Mouse (Mus musculus) heart, embryonic 13.5 days (tissue): Measurements from ENCODE around the gene Plg. TPM values are rescaled to one million over a fixed set of nuclear protein-coding genes. Genes with fewer than 3 reads are reported as not detected.

ENCODE experiments used
- ATAC-seq: fragments of 200-750 bp; cut with Nextera tagmentation; 2 replicates; pipeline ENCODE4 v1.8.0; 2017; ENCODE audit warnings: moderate TSS enrichment; ENCODE audit not compliant: insufficient number of reproducible peaks, low FRiP score, low TSS enrichment; ENCODE audit errors: extremely low read depth
- H3K27ac ChIP-seq: fragments of 300-500 bp; sonication (generic); replicated peaks from 2 replicates; pipeline ENCODE4 v1.5.1; 2015; ENCODE audit warnings: moderate library complexity, mild to moderate bottlenecking, inconsistent platforms
- H3K27me3 ChIP-seq: fragments of 300-500 bp; sonication (generic); replicated peaks from 2 replicates; pipeline ENCODE4 v1.6.1; 2015; ENCODE audit warnings: mild to moderate bottlenecking, inconsistent platforms
- H3K36me3 ChIP-seq: fragments of 300-500 bp; sonication (generic); 2 replicates; pipeline ENCODE4 v1.6.1; 2015; ENCODE audit warnings: mild to moderate bottlenecking, inconsistent platforms
- H3K4me1 ChIP-seq: fragments of 300-500 bp; sonication (generic); 2 replicates; pipeline ENCODE4 v1.6.1; 2015; ENCODE audit warnings: inconsistent platforms
- H3K4me2 ChIP-seq: fragments of 300-500 bp; sonication (generic); 2 replicates; pipeline ENCODE4 v1.6.1; 2015; ENCODE audit warnings: inconsistent platforms, mild to moderate bottlenecking, moderate library complexity
- H3K4me3 ChIP-seq: fragments of 300-500 bp; sonication (generic); 2 replicates; pipeline ENCODE4 v1.5.1; 2015; ENCODE audit warnings: moderate library complexity, mild to moderate bottlenecking, inconsistent platforms
- H3K9ac ChIP-seq: fragments of 300-500 bp; sonication (generic); 2 replicates; pipeline ENCODE4 v1.6.1; 2015; ENCODE audit warnings: inconsistent platforms, mild to moderate bottlenecking, moderate library complexity
- H3K9me3 ChIP-seq: fragments of 300-500 bp; sonication (generic); 2 replicates; pipeline ENCODE4 v1.6.1; 2016; ENCODE audit warnings: inconsistent platforms
- WGBS: fragments of 180-500 bp; shearing (Covaris S2); methylation state at CpG from one replicate; pipeline ENCODE4 v1.1.7; 2015; ENCODE audit warnings: mixed read lengths; 5-methylcytosine and 5-hydroxymethylcytosine counted together
- polyA plus RNA-seq: library from polyadenylated mRNA; unstranded; fragments of >200 nt; fragmentation: Nextera tagmentation; extraction: Ambion mirVana; gene quantifications from 2 replicates; pipeline ENCODE4 v1.2.1, GENCODE M21; 2015

Gene Plg
- polyA plus RNA-seq, 1 experiment from 2014 or later: 0.62 TPM

DNA sequence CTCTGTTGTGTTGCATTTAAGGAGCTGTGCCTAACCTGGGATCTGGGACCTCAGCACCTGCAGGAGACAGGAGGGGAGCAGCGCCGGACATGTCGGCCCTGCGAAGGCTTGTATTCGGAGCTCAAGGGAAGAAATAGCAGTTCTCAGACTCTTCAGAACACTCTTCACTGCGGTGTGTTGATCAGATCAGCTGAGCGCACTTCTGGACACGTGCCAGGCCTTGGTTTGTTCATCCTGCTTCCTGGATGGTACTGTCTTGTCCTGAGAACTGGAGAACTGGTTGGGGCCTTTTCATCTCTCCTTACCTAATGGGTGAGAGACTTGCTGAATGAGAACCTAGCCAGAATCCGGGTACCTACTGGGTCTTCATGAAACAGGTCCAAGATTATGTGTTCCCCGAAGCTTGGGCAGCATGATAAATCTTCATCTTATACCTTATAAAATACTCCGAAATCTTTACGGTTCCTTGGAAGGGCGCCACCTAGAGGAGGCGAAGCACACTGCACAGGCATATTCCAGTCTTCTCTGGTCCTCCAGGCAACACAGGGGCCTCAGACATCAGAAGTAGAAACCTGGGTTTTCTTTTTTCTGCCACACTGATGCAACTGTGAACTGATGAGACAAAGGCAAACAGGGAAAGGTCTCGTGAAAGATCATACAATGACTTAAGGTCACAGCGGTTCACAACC lies 42.6 kb downstream of the Plg start:
- Histone ChIP-seq H3K4me1 (peaks cover 17% of the 10 kb centered on the region), H3K27me3 (no peaks in the 10 kb centered on the region), H3K27ac (no peak overlapping the region), H3K9ac (no peak overlapping the region), H3K36me3 (no peaks in the 10 kb centered on the region), H3K4me3 (no peak overlapping the region), H3K4me2 (no peak overlapping the region), H3K9me3 (no peaks in the 10 kb centered on the region)
- WGBS: 57% methylated on average over 16 of the region's 16 CpGs
- no peak for ATAC-seq

DNA sequence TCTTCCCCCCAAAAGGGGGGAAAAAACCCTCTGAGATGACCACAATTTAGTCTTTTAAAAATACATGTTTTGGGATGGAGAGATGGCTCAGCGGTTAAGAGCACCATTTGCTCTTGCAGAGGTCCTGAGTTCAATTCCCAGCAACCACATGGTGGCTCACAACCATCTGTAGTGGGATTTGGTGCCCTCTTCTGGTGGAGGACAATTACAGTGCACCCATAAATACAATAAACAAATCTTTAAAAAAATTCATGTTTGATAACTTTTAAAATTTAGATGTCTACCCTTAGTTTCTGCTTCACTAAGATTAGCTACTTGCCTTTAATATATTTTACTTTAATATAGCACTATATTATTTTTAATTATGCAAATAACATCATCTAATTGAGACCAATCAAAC lies 43.7 kb downstream of the Plg start:
- Histone ChIP-seq H3K4me2 (no peak overlapping the region), H3K27me3 (no peaks in the 10 kb centered on the region), H3K4me1 (peaks cover 22% of the 10 kb centered on the region), H3K36me3 (no peaks in the 10 kb centered on the region), H3K9ac (no peak overlapping the region), H3K4me3 (no peak overlapping the region), H3K27ac (no peak overlapping the region), H3K9me3 (no peaks in the 10 kb centered on the region)
- no peak for ATAC-seq
- 64% methylated on average over 1 of the region's 1 CpGs for WGBS

DNA sequence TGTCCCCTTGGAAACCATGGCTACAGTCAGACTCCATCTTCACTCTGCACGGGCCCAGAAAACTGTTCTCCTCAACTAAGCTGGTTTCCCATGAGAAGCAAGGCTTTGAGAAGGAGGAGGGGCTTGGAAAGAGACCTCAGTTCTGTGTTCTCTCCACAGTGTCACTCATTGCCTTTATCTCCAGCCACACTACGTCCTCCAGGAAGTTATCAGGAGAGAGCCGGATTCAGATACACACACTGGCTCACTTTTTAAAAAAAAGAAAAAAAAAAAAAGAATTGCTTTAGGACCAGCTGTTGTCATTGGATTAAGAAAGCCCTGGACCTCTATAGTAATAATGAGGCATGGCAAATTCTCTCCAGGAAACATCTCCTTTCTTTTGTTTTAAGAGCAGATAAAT lies 48.7 kb downstream of the Plg start:
- no peak for ATAC-seq
- Histone ChIP-seq H3K4me1 (peaks cover 26% of the 10 kb centered on the region), H3K4me3 (no peak overlapping the region), H3K36me3 (no peaks in the 10 kb centered on the region), H3K27ac (no peak overlapping the region), H3K27me3 (no peaks in the 10 kb centered on the region), H3K4me2 (no peak overlapping the region), H3K9ac (no peak overlapping the region), H3K9me3 (no peaks in the 10 kb centered on the region)
- WGBS: 4% methylated on average over 3 of the region's 3 CpGs

DNA sequence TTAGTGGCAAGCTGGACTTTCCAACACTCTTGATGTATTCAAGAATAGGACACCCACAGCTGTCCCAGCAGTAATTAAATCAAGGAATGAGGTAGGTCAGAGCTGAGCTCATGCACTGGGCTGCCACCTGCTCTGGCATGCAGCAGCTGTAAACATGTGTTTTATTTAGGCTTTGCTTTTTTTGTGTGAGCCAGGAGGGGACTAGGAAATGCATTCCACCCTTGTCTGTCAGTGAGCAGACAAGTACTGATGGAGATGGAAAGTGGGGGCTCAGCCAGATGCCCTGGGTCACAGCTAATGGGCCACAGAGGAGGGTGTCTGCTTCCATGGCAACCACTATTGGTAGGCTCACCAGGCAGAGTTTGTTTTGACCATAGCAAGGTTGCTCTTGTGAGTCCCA lies 50.0 kb downstream of the Plg start:
- Histone ChIP-seq H3K9ac (no peak overlapping the region), H3K4me3 (no peak overlapping the region), H3K36me3 (no peaks in the 10 kb centered on the region), H3K27ac (no peak overlapping the region), H3K9me3 (no peaks in the 10 kb centered on the region), H3K27me3 (no peaks in the 10 kb centered on the region), H3K4me2 (no peak overlapping the region), H3K4me1 (peaks cover 22% of the 10 kb centered on the region)
- no peak for ATAC-seq

DNA sequence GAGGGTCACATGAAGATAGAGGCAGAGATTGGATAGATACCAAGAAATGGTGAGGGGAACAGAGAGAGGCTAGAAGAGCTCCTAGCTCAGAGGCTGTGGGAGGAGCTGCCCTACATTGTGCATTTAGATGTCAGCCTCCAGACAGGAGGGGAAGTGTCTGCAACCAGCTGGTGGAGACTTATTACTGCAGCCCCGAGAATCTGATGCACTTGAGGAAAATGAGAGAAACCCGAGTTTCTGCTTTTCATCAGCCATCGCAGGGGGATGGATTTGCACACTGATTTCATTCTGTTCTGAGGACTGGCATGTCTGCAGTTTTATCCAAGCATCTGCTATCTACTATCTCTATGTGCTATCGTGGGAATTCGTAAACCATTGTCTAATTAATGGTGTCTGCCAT lies 53.3 kb downstream of the Plg start:
- Histone ChIP-seq H3K36me3 (no peaks in the 10 kb centered on the region), H3K9me3 (no peaks in the 10 kb centered on the region), H3K4me2 (no peak overlapping the region), H3K4me3 (no peak overlapping the region), H3K9ac (no peak overlapping the region), H3K27me3 (no peaks in the 10 kb centered on the region), H3K27ac (no peak overlapping the region), H3K4me1 (peaks cover 14% of the 10 kb centered on the region)
- WGBS: 50% methylated on average over 5 of the region's 5 CpGs
- ATAC-seq: no peak

DNA sequence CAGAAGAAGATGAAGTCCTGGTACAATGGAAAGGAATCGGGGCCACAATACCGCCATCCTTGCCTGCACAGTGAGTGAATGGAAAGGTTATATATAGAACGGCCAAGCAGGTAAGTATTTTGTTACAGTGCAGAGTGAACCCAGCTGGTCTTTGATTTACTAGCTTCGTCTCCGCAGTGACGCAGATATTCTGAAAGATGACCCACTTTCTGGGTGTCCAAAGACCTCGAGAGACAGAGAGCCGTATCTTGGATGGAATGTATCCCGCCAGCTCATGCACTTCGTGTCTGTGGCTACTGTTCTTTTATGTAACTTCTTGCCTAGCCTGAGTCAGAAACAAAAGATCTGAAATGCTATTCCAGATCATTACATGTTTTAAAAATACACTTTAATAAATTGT lies 59.4 kb downstream of the Plg start:
- H3K9me3 ChIP-seq: peaks cover 7% of the 10 kb centered on the region; the same call in 1 of the 2 replicates
- 78% methylated on average over 10 of the region's 10 CpGs for WGBS
- H3K27ac ChIP-seq: no peak overlapping the region
- no peak overlapping the region for H3K9ac ChIP-seq
- no peaks in the 10 kb centered on the region for H3K4me1 ChIP-seq
- no peak overlapping the region for H3K4me2 ChIP-seq
- H3K36me3 ChIP-seq: no peaks in the 10 kb centered on the region
- no peaks in the 10 kb centered on the region for H3K27me3 ChIP-seq
- no peak for ATAC-seq
- H3K4me3 ChIP-seq: no peak overlapping the region

DNA sequence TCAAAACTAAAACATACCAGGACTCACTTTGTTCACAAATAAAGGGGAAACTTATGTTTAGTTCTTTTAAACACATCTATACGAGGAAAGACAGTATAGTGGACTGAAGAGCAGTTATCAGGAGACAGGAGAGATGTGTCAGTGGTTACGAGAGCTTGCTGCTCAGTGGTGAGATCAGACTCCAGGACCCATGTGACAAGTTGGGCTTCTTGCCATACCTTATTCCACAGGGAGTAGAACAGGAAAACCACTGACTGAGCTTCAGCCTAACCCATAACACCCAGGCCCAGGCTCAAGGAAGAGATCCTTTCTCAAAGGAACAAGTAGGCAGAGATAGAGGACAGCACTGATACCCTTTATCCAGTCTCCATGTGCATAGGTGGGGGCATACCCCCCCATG lies 66.2 kb downstream of the Plg start:
- WGBS: 11% methylated on average over 2 of the region's 2 CpGs
- Histone ChIP-seq H3K9me3 (peaks cover 7% of the 10 kb centered on the region; the same call in 1 of the 2 replicates), H3K4me1 (peaks cover 10% of the 10 kb centered on the region), H3K27ac (no peak overlapping the region), H3K4me2 (no peak overlapping the region), H3K9ac (no peak overlapping the region), H3K27me3 (no peaks in the 10 kb centered on the region), H3K36me3 (no peaks in the 10 kb centered on the region), H3K4me3 (no peak overlapping the region)
- no peak for ATAC-seq

DNA sequence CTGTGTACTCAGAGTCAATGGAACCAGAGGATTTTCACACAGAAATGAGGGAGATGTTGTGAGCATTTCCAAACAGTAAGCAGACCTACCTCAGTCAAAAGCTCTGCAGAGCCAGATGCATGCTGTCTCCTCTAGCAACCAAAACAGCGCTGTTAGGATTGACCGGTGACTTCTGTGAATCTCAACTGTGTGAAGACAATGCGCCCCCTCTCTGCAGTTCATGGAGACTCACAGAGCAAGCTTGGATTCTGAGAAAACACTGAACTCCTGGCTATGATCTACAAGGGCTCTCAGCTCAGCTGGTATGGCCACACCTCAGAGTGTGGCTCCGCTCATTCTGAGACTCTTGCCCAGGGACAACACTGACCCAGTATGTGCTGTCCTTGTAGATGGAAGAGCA lies 72.8 kb downstream of the Plg start:
- H3K4me2 ChIP-seq: no peak overlapping the region
- 46% methylated on average over 4 of the region's 4 CpGs for WGBS
- ATAC-seq: no peak

DNA sequence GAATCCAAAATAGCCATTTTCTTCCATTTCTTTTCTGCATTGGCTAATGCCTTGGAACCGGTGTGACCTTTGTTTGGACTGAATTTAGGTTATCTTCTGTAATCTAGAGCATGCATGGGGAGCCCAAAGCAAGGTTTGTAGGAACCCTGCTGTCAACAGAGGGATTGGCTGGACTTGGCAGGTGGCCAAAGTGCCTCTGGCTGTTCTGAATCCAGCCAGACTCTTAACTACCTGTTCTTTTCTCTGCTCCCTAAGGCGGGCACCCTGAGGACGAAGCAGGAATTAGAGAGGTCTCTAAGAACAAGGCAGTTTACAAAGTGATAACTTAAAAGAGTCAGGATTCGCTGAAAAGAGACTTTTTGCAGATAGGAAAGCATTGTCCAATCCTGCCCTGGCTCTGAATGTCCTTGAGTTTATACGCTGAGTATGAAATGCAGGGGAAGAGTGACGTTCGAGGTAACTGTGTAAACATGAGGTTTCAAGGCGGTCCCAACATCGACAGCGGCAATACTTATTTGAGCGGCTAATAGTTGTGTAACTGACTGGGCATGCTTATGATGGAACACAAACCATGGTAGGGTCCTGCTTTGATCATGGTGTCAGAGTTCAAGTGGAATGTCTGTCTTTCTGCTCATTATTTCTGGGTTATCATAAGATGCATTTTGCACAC lies 74.6 kb downstream of the Plg start:
- Histone ChIP-seq H3K27me3 (no peaks in the 10 kb centered on the region), H3K4me2 (no peak overlapping the region), H3K9ac (no peak overlapping the region), H3K9me3 (no peaks in the 10 kb centered on the region), H3K36me3 (no peaks in the 10 kb centered on the region), H3K27ac (no peak overlapping the region), H3K4me1 (peaks cover 17% of the 10 kb centered on the region), H3K4me3 (no peak overlapping the region)
- ATAC-seq: no peak
- 58% methylated on average over 11 of the region's 11 CpGs for WGBS

More for the DNA sequence above, 72.8 kb downstream of the Plg start:
- Histone ChIP-seq H3K27me3 (no peaks in the 10 kb centered on the region), H3K27ac (no peak overlapping the region), H3K4me3 (no peak overlapping the region), H3K4me1 (peaks cover 17% of the 10 kb centered on the region), H3K9me3 (no peaks in the 10 kb centered on the region), H3K36me3 (no peaks in the 10 kb centered on the region), H3K9ac (peak overlapping the region; percentile 19; the same call in 1 of the 2 replicates)

DNA sequence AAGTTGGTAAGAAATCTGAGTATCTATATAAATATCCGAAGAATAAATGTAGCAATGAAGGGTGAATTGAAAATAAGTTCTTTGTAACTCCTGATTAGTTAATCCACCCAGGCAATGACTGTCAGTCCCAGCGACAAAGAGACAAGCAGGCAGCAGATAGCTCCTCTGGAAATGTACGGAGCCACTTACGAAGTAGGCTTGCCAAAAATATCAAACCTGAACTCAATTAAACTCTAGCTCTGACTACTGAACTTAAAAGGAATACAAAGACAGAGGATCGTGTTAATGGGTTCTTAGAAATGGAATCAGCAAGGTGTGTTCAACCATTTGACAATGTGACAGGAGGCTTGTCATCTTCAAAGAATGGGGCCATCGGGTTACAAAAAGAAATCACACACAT lies 75.3 kb downstream of the Plg start:
- Histone ChIP-seq H3K4me1 (peaks cover 20% of the 10 kb centered on the region), H3K27ac (no peak overlapping the region), H3K9me3 (no peaks in the 10 kb centered on the region), H3K36me3 (no peaks in the 10 kb centered on the region), H3K4me3 (no peak overlapping the region), H3K27me3 (no peaks in the 10 kb centered on the region), H3K9ac (no peak overlapping the region), H3K4me2 (no peak overlapping the region)
- WGBS: 56% methylated on average over 6 of the region's 6 CpGs
- ATAC-seq: no peak

DNA sequence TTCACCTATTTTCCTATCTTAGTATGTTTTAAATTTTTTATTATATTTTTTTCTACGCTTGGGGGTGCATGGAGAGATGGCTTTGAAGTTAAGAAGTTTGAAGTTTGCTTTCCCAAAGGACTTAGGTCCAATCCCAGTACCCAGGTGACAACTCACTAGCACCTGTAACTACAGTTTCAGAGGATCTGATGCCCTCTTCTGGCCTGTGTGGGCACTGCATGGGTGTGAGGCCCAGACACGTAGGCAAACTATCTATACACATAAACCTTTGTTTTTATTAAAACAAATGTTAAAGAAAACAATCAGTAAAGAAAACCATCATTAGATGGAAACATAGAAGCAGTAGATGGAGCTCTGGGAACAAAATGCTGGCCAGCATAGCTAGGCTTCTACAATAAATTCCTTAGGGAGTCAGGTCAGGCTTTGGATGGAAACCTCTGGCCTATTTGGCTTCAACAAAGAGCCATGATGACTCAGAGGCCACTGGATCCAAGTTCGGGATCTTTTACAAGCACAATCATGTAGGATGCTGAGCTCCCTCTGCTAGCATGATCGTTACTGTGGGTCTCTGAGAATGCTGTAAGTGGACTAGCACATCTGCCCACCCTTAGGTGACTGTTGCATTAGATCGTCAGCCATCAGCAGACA lies 76.9 kb downstream of the Plg start:
- no peak for ATAC-seq
- H3K27me3 ChIP-seq: no peaks in the 10 kb centered on the region
- H3K4me3 ChIP-seq: no peak overlapping the region
- no peaks in the 10 kb centered on the region for H3K36me3 ChIP-seq
- peaks cover 20% of the 10 kb centered on the region for H3K4me1 ChIP-seq
- H3K4me2 ChIP-seq: no peak overlapping the region
- no peak overlapping the region for H3K27ac ChIP-seq
- no peak overlapping the region for H3K9ac ChIP-seq
- no peaks in the 10 kb centered on the region for H3K9me3 ChIP-seq
- WGBS: 70% methylated on average over 5 of the region's 5 CpGs

DNA sequence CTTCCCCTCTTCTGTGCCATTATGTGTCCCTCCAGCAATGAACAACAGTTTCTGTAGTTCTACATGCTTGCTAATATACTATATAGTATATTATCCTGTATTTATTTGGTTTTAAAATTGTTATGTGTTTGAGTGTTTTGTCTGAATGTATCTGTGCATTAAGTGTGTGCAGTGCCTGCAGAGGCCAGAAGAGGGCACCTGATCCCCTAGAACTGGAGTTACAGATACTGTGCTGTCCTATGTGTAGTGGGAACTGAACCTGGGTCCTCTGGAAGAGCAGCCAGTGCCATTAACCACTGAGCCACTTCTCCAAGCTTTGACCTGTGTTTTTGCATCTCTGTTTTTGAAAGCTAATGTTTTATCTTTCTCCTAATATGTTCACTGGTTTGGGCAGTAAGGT lies 82.8 kb downstream of the Plg start:
- H3K9me3 ChIP-seq: peaks cover 5% of the 10 kb centered on the region
- no peak overlapping the region for H3K4me3 ChIP-seq
- ATAC-seq: no peak
- no peaks in the 10 kb centered on the region for H3K36me3 ChIP-seq
- no peak overlapping the region for H3K27ac ChIP-seq
- no peak overlapping the region for H3K4me2 ChIP-seq
- H3K27me3 ChIP-seq: peaks cover 7% of the 10 kb centered on the region; the same call in 1 of the 2 replicates
- H3K4me1 ChIP-seq: 0 out of 2 replicates have a peak, but pooled peaks cover 2% of the 10 kb centered on the region
- no peak overlapping the region for H3K9ac ChIP-seq
